Mouse (Mus musculus) kidney, postnatal 25 days (tissue): Measurements from ENCODE around the gene Gstm6.
"Not testable (repeated sequence)": the region's sequence is repeated elsewhere in the genome, so short reads cannot be mapped to it uniquely, and the experiment has no call there.

Experiments used
- DNase-seq, 2 experiments: peaks; one replicate each; pipeline ENCODE4 v3.0.0; 2021; ENCODE audit warnings: mixed read lengths in 2 of 2

Gstm6 gene

GRCm38 (mm10) chr3:107943239-107943990, at the start of gene Gstm6:
Gene Gstm6, minus strand, starts transcription at chr3:107943749.
- peak; percentile 53 to 76 for DNase-seq

- DNase-seq: peak; percentile 73 to 84
These were observed 42.6 kb upstream of the Gstm6 start, which contains the start of gene Gstm2 for GRCm38 (mm10) chr3:107986041-107986562. Gene Gstm2, minus strand, starts transcription at chr3:107986453.

- not testable (repeated sequence) for DNase-seq
These were observed 41.6 kb upstream of the Gstm6 start for GRCm38 (mm10) chr3:107985141-107985540.

GRCm38 (mm10) chr3:107984471-107984870, 40.9 kb upstream of the Gstm6 start:
- no peak for DNase-seq

GRCm38 (mm10) chr3:107983771-107984170, 40.2 kb upstream of the Gstm6 start:
- peak in 1 of 2 experiments; percentile 12 for DNase-seq

- DNase-seq: no peak
These were observed 39.2 kb upstream of the Gstm6 start for GRCm38 (mm10) chr3:107982726-107983125.

- DNase-seq: no peak
These were observed 37.7 kb upstream of the Gstm6 start for GRCm38 (mm10) chr3:107981261-107981660.

GRCm38 (mm10) chr3:107977691-107978090, 34.1 kb upstream of the Gstm6 start:
- no peak for DNase-seq

GRCm38 (mm10) chr3:107974237-107974636, 30.7 kb upstream of the Gstm6 start:
- DNase-seq: no peak

- no peak for DNase-seq
These were observed 28.5 kb upstream of the Gstm6 start for GRCm38 (mm10) chr3:107972070-107972469.

GRCm38 (mm10) chr3:107971101-107971500, 27.6 kb upstream of the Gstm6 start:
- DNase-seq: not testable (repeated sequence)

GRCm38 (mm10) chr3:107968724-107969395, 25.3 kb upstream of the Gstm6 start, which contains the start of gene Gstm3:
Gene Gstm3, minus strand, starts transcription at chr3:107969283.
- DNase-seq: no peak

GRCm38 (mm10) chr3:107966631-107967030, 23.1 kb upstream of the Gstm6 start:
- DNase-seq: no peak

- DNase-seq: no peak
These were observed 22.0 kb upstream of the Gstm6 start for GRCm38 (mm10) chr3:107965592-107965991.

GRCm38 (mm10) chr3:107964656-107965308, 21.2 kb upstream of the Gstm6 start:
- no peak for DNase-seq

- no peak for DNase-seq
These were observed 20.5 kb upstream of the Gstm6 start for GRCm38 (mm10) chr3:107964026-107964425.

GRCm38 (mm10) chr3:107955260-107955659, 11.7 kb upstream of the Gstm6 start:
- not testable (repeated sequence) for DNase-seq

GRCm38 (mm10) chr3:107953906-107954305, 10.4 kb upstream of the Gstm6 start:
- DNase-seq: no peak

- peak; percentile 81 to 83 for DNase-seq
These were observed 9.8 kb upstream of the Gstm6 start for GRCm38 (mm10) chr3:107953328-107953755.

- no peak for DNase-seq
These were observed 7.0 kb upstream of the Gstm6 start for GRCm38 (mm10) chr3:107950531-107950930.

- not testable (repeated sequence) for DNase-seq
These were observed 5.9 kb upstream of the Gstm6 start for GRCm38 (mm10) chr3:107949461-107949860.

- DNase-seq: no peak
These were observed 2.2 kb upstream of the Gstm6 start for GRCm38 (mm10) chr3:107945729-107946128.

GRCm38 (mm10) chr3:107941261-107941660, 2.3 kb downstream of the Gstm6 start:
- DNase-seq: no peak
